16 mouse cellular contexts compared by ENCODE assay signal in the genomic region with DNA sequence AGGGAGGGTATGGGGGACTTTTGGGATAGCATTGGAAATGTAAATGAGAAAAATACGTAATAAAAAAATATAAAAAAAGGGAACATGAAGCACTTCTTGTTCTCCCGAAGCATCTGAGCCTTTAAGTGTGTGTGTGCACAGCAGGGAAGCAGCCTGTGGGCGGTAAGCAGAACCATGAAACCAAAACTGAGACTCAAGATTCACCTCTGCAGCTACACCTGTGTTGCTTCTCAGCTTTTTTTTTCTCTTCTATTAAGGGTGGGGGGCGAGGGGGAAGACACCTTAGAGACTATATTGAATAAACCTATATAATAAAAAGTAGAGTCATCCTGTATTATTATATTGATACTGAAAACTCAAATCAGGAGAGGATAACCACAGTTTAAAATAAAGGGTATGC.
"Had no signal": no experiment of that assay in that cellular context is flagged by ENCODE, and none has a peak within 500 bp of the region (broad histone marks: within the 10 kb centered on the region; RNA-seq: fewer than 3 reads in every experiment).

No protein-coding gene starts in this region.

- H3K4me3 ChIP-seq: neural tube, embryonic 13.5 days; neural tube, embryonic 15.5 days; stomach, embryonic 15.5 days had no signal

- H3K9ac ChIP-seq: neural tube, embryonic 13.5 days; neural tube, embryonic 15.5 days; stomach, embryonic 15.5 days had no signal

- H3K4me2 ChIP-seq: neural tube, embryonic 13.5 days; neural tube, embryonic 15.5 days; stomach, embryonic 15.5 days had no signal

- DNase-seq: retina, postnatal 1 day; right cerebral cortex, adult 18-20 months; right cerebral cortex, postnatal 14 days; right cerebral cortex, postnatal 25 days; right cerebral cortex, postnatal 4 days; spleen, adult 18-20 months; thymus, adult 18-20 months; thymus, adult 2 months; thymus, postnatal 14 days; thymus, postnatal 25 days; thymus, postnatal 36 days; thymus, postnatal 4 days had no signal

- H3K4me1 ChIP-seq: neural tube, embryonic 13.5 days; neural tube, embryonic 15.5 days; stomach, embryonic 15.5 days had no signal

- H3K27me3 ChIP-seq: neural tube, embryonic 13.5 days; neural tube, embryonic 15.5 days; stomach, embryonic 15.5 days had no signal

- H3K9me3 ChIP-seq: neural tube, embryonic 13.5 days; neural tube, embryonic 15.5 days; stomach, embryonic 15.5 days had no signal

- H3K36me3 ChIP-seq: neural tube, embryonic 13.5 days; neural tube, embryonic 15.5 days; stomach, embryonic 15.5 days had no signal

- H3K27ac ChIP-seq: neural tube, embryonic 13.5 days; neural tube, embryonic 15.5 days; stomach, embryonic 15.5 days; stomach, postnatal 0 days had no signal
